Mouse (Mus musculus): ENCODE measurements around the gene 4932438A13Rik.

Gene 4932438A13Rik

GRCm38 (mm10) chr3:36862721-36863275 lies at the start of gene 4932438A13Rik:
Gene 4932438A13Rik, plus strand, starts transcription at chr3:36863104.
- peak; percentile 92 to 98 for DNase-seq (ENCODE audit: low read depth in 2 of 2, low spot score in 2 of 2)

- DNase-seq (ENCODE audit: low read depth in 2 of 2, low spot score in 2 of 2) = no peak
Observed at GRCm38 (mm10) chr3:36816633-36817032, 46.3 kb upstream of the 4932438A13Rik start.

- DNase-seq (ENCODE audit: low read depth in 2 of 2, low spot score in 2 of 2) = no peak
Observed at GRCm38 (mm10) chr3:36819402-36819801, 43.5 kb upstream of the 4932438A13Rik start.

- DNase-seq (ENCODE audit: low read depth in 2 of 2, low spot score in 2 of 2) = no peak
Observed at GRCm38 (mm10) chr3:36821037-36821436, 41.9 kb upstream of the 4932438A13Rik start.

GRCm38 (mm10) chr3:36825098-36825497 lies 37.8 kb upstream of the 4932438A13Rik start:
- DNase-seq (ENCODE audit: low read depth in 2 of 2, low spot score in 2 of 2) = no peak

GRCm38 (mm10) chr3:36825554-36825953 lies 37.4 kb upstream of the 4932438A13Rik start:
- no peak for DNase-seq (ENCODE audit: low read depth in 2 of 2, low spot score in 2 of 2)

- DNase-seq (ENCODE audit: low read depth in 2 of 2, low spot score in 2 of 2) = no peak
Observed at GRCm38 (mm10) chr3:36827274-36828025, 35.5 kb upstream of the 4932438A13Rik start.

- no peak for DNase-seq (ENCODE audit: low read depth in 2 of 2, low spot score in 2 of 2)
Observed at GRCm38 (mm10) chr3:36830218-36830617, 32.7 kb upstream of the 4932438A13Rik start.

GRCm38 (mm10) chr3:36834426-36834825 lies 28.5 kb upstream of the 4932438A13Rik start:
- no peak for DNase-seq (ENCODE audit: low read depth in 2 of 2, low spot score in 2 of 2)

GRCm38 (mm10) chr3:36834832-36835231 lies 28.1 kb upstream of the 4932438A13Rik start:
- DNase-seq (ENCODE audit: low read depth in 2 of 2, low spot score in 2 of 2) = no peak

- no peak for DNase-seq (ENCODE audit: low read depth in 2 of 2, low spot score in 2 of 2)
Observed at GRCm38 (mm10) chr3:36835525-36836203, 27.2 kb upstream of the 4932438A13Rik start.

GRCm38 (mm10) chr3:36836833-36837232 lies 26.1 kb upstream of the 4932438A13Rik start:
- no peak for DNase-seq (ENCODE audit: low read depth in 2 of 2, low spot score in 2 of 2)

GRCm38 (mm10) chr3:36840650-36841555 lies 22.0 kb upstream of the 4932438A13Rik start:
- DNase-seq (ENCODE audit: low read depth in 2 of 2, low spot score in 2 of 2) = peak; percentile 61 to 74

- peak; percentile 51 to 65 for DNase-seq (ENCODE audit: low read depth in 2 of 2, low spot score in 2 of 2)
Observed at GRCm38 (mm10) chr3:36853733-36854440, 9.0 kb upstream of the 4932438A13Rik start.

- DNase-seq (ENCODE audit: low read depth in 2 of 2, low spot score in 2 of 2) = no peak
Observed at GRCm38 (mm10) chr3:36861411-36862410, 1.2 kb upstream of the 4932438A13Rik start.

GRCm38 (mm10) chr3:36863427-36863826 lies 523 bp downstream of the 4932438A13Rik start:
- DNase-seq (ENCODE audit: low read depth in 2 of 2, low spot score in 2 of 2) = no peak

GRCm38 (mm10) chr3:36863881-36864280 lies 977 bp downstream of the 4932438A13Rik start:
- no peak for DNase-seq (ENCODE audit: low read depth in 2 of 2, low spot score in 2 of 2)

GRCm38 (mm10) chr3:36864466-36864865 lies 1.6 kb downstream of the 4932438A13Rik start:
- DNase-seq (ENCODE audit: low read depth in 2 of 2, low spot score in 2 of 2) = no peak

GRCm38 (mm10) chr3:36905372-36905771 lies 42.5 kb downstream of the 4932438A13Rik start:
- DNase-seq (ENCODE audit: low read depth in 2 of 2, low spot score in 2 of 2) = no peak

Measured in CD8-positive naive resting alpha-beta T cell, adult 2 months (primary cell).